Mouse (Mus musculus): ENCODE measurements around the gene Mark4. TPM values are rescaled to one million over a fixed set of nuclear protein-coding genes. Genes with fewer than 3 reads are reported as not detected.

Mark4 gene
- 1.4 TPM for polyA plus RNA-seq (2014; fragmentation: Illumina TruSeq; extraction: RNeasy Lipid Tissue Mini Kit (QIAGEN cat#74804); ENCODE audit: low read depth, low replicate concordance)

DNA sequence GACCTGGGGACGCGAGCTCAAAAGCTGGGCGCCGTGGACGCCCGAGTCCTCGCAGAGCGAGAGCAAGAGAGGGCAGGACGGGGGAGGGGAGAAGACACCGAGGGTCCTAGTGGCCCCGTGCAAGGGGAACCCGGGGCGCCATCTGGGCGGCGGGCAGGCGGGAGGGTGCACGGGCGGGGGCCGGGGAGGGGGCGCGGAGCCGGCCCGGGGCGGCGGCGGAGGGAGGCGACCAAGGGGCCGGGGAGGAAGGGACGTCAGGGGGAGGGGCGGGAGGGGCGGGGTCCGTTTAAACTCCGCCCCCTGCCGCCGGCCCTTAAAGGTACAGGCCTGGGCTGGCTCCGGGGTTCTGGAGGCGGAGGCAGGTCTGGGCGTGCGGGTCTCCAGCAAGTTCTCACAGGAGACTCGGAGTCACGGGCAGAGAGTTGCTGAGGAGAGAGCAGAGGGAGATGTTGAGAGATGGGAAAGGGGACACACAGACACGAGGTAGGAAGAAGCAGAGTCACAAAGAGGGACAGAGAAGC, at the start of gene Mark4:
Mark4 (minus strand) TSS at position 231 of the 521 bp plus-strand sequence.

DNA sequence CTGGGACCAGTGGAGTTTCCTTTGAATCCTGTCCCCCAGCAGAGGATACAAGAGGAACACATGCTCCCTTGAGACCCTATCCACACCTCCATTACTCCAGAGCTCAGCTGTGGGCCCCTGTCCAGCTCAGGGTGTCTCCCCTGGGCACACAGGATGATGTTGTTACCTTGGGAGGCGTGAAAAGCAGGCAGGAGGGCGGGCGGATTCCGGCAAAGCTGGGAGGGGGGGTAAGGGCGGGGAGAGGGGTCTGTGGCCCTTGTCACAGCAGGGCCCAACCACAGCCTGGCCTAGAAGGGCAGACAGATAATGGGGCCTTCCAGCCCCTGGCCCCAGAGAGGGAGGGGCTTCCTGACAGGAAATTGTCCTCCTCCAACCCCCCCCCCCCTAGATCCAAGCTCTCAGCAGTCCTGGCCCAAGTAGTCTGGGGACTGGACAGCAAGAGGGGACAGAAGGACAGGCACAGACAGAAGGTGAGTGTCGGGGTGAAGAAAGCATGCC, 4.3 kb upstream of the Mark4 start, which contains the start of gene Exoc3l2:
Exoc3l2 (plus strand) TSS at position 448 of the 498 bp plus-strand sequence.

DNA sequence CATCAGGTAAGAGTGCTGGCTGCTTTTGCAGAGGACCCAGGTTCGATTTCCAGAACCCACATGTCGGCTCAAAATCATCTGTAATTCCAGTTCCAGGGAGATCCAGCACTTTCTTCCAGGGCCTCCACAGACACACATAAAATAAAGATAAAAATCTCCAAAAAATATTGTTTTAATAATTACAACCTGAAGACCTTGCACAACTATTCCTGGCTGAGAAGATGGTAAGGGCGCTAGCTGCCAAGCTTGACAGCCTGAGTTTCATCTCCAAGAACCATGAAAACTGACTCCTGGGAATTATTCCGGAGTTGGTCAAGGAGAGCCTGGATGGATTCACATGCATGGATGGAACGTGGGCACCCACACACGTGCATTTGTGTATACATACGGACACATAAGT, 54.1 kb downstream of the Mark4 start, which contains the start of gene Ckm:
Ckm (plus strand) TSS at position 301 of the 400 bp plus-strand sequence.

DNA sequence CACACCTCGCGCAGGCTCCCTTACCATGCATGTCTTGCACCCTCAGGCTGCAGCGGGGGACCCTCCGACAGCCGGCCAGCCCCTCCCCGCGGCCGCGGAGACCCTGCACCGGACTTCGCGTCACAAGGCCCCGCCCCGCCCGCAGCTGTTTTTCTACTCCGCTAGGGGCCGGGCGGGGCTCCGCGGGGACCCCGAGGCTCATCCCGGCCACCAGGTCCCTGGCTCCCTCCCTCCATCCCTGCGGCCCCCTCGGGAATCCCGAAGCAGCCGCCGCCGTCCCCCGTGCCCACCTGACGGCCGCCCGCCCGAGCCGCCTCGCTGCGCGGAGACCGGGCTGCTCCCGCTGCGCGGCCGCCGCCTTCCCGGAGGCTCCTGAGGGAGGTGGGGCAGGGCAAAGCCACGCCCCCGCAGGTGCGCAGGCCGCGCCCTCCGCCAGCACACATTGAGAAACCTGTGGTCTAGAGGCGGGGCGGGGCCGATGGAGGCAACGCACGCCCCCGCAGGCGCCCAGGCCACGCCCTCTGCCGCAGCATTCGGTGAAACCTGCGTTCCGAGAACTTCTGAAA, 54.8 kb downstream of the Mark4 start, which contains the start of gene Klc3:
Klc3 (minus strand) TSS at position 374 of the 566 bp plus-strand sequence.

DNA sequence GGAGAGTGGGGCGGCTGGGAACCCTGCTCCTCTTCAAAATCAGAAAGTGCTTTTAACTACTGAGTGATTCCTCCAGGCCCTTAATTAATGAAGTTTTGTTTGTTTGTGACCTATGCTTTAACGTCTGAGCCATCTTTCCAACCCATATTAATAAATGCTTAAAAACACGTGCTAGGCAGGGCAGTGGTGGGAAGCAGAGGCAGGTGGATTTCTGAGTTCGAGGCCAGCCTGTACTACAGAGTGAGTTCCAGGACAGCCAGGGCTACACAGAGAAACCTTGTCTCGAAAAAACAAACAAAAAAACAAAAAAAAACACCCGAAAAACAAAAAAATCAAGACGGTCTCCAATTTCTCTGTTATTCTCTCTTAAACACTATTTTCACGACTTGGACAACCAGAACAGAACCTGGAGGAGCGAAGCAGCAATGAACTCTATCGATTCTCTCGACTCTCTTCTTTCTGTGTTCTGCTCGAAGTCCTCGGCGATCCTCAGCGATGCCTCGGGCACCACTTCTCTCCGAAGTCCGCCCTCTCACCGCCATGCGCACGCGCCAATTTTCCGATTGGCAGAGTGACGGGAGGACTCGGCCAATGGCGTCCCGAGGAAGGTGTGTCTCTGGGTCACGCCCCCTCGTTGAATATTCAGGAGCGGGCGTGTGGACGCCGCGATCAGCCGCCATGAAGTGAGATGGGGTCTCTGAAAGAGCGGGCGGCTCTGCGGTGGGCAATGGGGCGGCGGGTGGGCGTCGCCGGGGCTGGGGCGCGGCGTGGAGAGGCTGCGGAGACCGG, 77.0 kb downstream of the Mark4 start, which contains the start of gene Ercc2:
Ercc2 (plus strand) TSS at position 634 of the 789 bp plus-strand sequence.

Other genes with a start within 250 kb of the Mark4 start
- gene Gpr4, start 246.3 kb downstream of the Mark4 start, polyA plus RNA-seq (2014; fragmentation: Illumina TruSeq; extraction: RNeasy Lipid Tissue Mini Kit (QIAGEN cat#74804); ENCODE audit: low read depth, low replicate concordance), result 2.3 TPM
- 3.4 TPM for gene Opa3, start 230.5 kb downstream of the Mark4 start, polyA plus RNA-seq (2014; fragmentation: Illumina TruSeq; extraction: RNeasy Lipid Tissue Mini Kit (QIAGEN cat#74804); ENCODE audit: low read depth, low replicate concordance)
- gene Vasp, start 187.0 kb downstream of the Mark4 start, polyA plus RNA-seq (2014; fragmentation: Illumina TruSeq; extraction: RNeasy Lipid Tissue Mini Kit (QIAGEN cat#74804); ENCODE audit: low read depth, low replicate concordance), result 50.9 TPM
- gene Ppm1n, start 178.8 kb downstream of the Mark4 start, polyA plus RNA-seq (2014; fragmentation: Illumina TruSeq; extraction: RNeasy Lipid Tissue Mini Kit (QIAGEN cat#74804); ENCODE audit: low read depth, low replicate concordance), result not detected
- 0.62 TPM for gene Rtn2, start 176.2 kb downstream of the Mark4 start, polyA plus RNA-seq (2014; fragmentation: Illumina TruSeq; extraction: RNeasy Lipid Tissue Mini Kit (QIAGEN cat#74804); ENCODE audit: low read depth, low replicate concordance)
- 0.28 TPM for gene Fosb, start 148.8 kb downstream of the Mark4 start, polyA plus RNA-seq (2014; fragmentation: Illumina TruSeq; extraction: RNeasy Lipid Tissue Mini Kit (QIAGEN cat#74804); ENCODE audit: low read depth, low replicate concordance)
- 0.92 TPM for gene Ercc1, start 114.0 kb downstream of the Mark4 start, polyA plus RNA-seq (2014; fragmentation: Illumina TruSeq; extraction: RNeasy Lipid Tissue Mini Kit (QIAGEN cat#74804); ENCODE audit: low read depth, low replicate concordance)
- gene Cd3eap, start 99.3 kb downstream of the Mark4 start, polyA plus RNA-seq (2014; fragmentation: Illumina TruSeq; extraction: RNeasy Lipid Tissue Mini Kit (QIAGEN cat#74804); ENCODE audit: low read depth, low replicate concordance), result 0.87 TPM
- 1.0 TPM for gene Ppp1r13l, start 99.1 kb downstream of the Mark4 start, polyA plus RNA-seq (2014; fragmentation: Illumina TruSeq; extraction: RNeasy Lipid Tissue Mini Kit (QIAGEN cat#74804); ENCODE audit: low read depth, low replicate concordance)
- gene Ercc2, start 76.8 kb downstream of the Mark4 start, polyA plus RNA-seq (2014; fragmentation: Illumina TruSeq; extraction: RNeasy Lipid Tissue Mini Kit (QIAGEN cat#74804); ENCODE audit: low read depth, low replicate concordance), result 0.67 TPM
- not detected for gene Klc3, start 54.7 kb downstream of the Mark4 start, polyA plus RNA-seq (2014; fragmentation: Illumina TruSeq; extraction: RNeasy Lipid Tissue Mini Kit (QIAGEN cat#74804); ENCODE audit: low read depth, low replicate concordance)
- not detected for gene Ckm, start 54.0 kb downstream of the Mark4 start, polyA plus RNA-seq (2014; fragmentation: Illumina TruSeq; extraction: RNeasy Lipid Tissue Mini Kit (QIAGEN cat#74804); ENCODE audit: low read depth, low replicate concordance)
- gene Exoc3l2, start 4.5 kb upstream of the Mark4 start, polyA plus RNA-seq (2014; fragmentation: Illumina TruSeq; extraction: RNeasy Lipid Tissue Mini Kit (QIAGEN cat#74804); ENCODE audit: low read depth, low replicate concordance), result 2.0 TPM
- gene Bloc1s3, start 49.5 kb upstream of the Mark4 start, polyA plus RNA-seq (2014; fragmentation: Illumina TruSeq; extraction: RNeasy Lipid Tissue Mini Kit (QIAGEN cat#74804); ENCODE audit: low read depth, low replicate concordance), result 2.0 TPM
- gene Trappc6a, start 49.6 kb upstream of the Mark4 start, polyA plus RNA-seq (2014; fragmentation: Illumina TruSeq; extraction: RNeasy Lipid Tissue Mini Kit (QIAGEN cat#74804); ENCODE audit: low read depth, low replicate concordance), result not detected
- gene Nkpd1, start 59.0 kb upstream of the Mark4 start, polyA plus RNA-seq (2014; fragmentation: Illumina TruSeq; extraction: RNeasy Lipid Tissue Mini Kit (QIAGEN cat#74804); ENCODE audit: low read depth, low replicate concordance), result not detected
- gene Ppp1r37, start 104.3 kb upstream of the Mark4 start, polyA plus RNA-seq (2014; fragmentation: Illumina TruSeq; extraction: RNeasy Lipid Tissue Mini Kit (QIAGEN cat#74804); ENCODE audit: low read depth, low replicate concordance), result 0.43 TPM
- gene Zfp296, start 118.5 kb upstream of the Mark4 start, polyA plus RNA-seq (2014; fragmentation: Illumina TruSeq; extraction: RNeasy Lipid Tissue Mini Kit (QIAGEN cat#74804); ENCODE audit: low read depth, low replicate concordance), result not detected
- gene Gemin7, start 118.8 kb upstream of the Mark4 start, polyA plus RNA-seq (2014; fragmentation: Illumina TruSeq; extraction: RNeasy Lipid Tissue Mini Kit (QIAGEN cat#74804); ENCODE audit: low read depth, low replicate concordance), result 12.5 TPM
- 3.3 TPM for gene Clasrp, start 145.7 kb upstream of the Mark4 start, polyA plus RNA-seq (2014; fragmentation: Illumina TruSeq; extraction: RNeasy Lipid Tissue Mini Kit (QIAGEN cat#74804); ENCODE audit: low read depth, low replicate concordance)
- 0.39 TPM for gene Relb, start 170.6 kb upstream of the Mark4 start, polyA plus RNA-seq (2014; fragmentation: Illumina TruSeq; extraction: RNeasy Lipid Tissue Mini Kit (QIAGEN cat#74804); ENCODE audit: low read depth, low replicate concordance)
- 17.7 TPM for gene Clptm1, start 206.2 kb upstream of the Mark4 start, polyA plus RNA-seq (2014; fragmentation: Illumina TruSeq; extraction: RNeasy Lipid Tissue Mini Kit (QIAGEN cat#74804); ENCODE audit: low read depth, low replicate concordance)
- gene Apoc2, start 219.1 kb upstream of the Mark4 start, polyA plus RNA-seq (2014; fragmentation: Illumina TruSeq; extraction: RNeasy Lipid Tissue Mini Kit (QIAGEN cat#74804); ENCODE audit: low read depth, low replicate concordance), result not detected
- gene Gm44805, start 222.6 kb upstream of the Mark4 start, polyA plus RNA-seq (2014; fragmentation: Illumina TruSeq; extraction: RNeasy Lipid Tissue Mini Kit (QIAGEN cat#74804); ENCODE audit: low read depth, low replicate concordance), result not detected
- gene Apoc4, start 222.7 kb upstream of the Mark4 start, polyA plus RNA-seq (2014; fragmentation: Illumina TruSeq; extraction: RNeasy Lipid Tissue Mini Kit (QIAGEN cat#74804); ENCODE audit: low read depth, low replicate concordance), result not detected
- 9.0 TPM for gene Apoc1, start 233.8 kb upstream of the Mark4 start, polyA plus RNA-seq (2014; fragmentation: Illumina TruSeq; extraction: RNeasy Lipid Tissue Mini Kit (QIAGEN cat#74804); ENCODE audit: low read depth, low replicate concordance)
- gene Apoe, start 240.4 kb upstream of the Mark4 start, polyA plus RNA-seq (2014; fragmentation: Illumina TruSeq; extraction: RNeasy Lipid Tissue Mini Kit (QIAGEN cat#74804); ENCODE audit: low read depth, low replicate concordance), result 3.0 TPM

Measured in testis, adult 10 weeks (tissue).